Mouse (Mus musculus) stomach, postnatal 0 days (tissue): ENCODE measurements around the gene Foxp1. TPM values are rescaled to one million over a fixed set of nuclear protein-coding genes. Genes with fewer than 3 reads are reported as not detected.
A peak's percentile ranks its signal among the peaks of the same experiment; 100 is the strongest.

Experiments used
- ATAC-seq: fragments of 200-750 bp; cut with Nextera tagmentation; 2 replicates; pipeline ENCODE4 v1.8.0; 2017; ENCODE audit not compliant: low FRiP score, low TSS enrichment
- DNase-seq: peaks from one replicate; pipeline ENCODE4 v3.0.0-alpha.2; 2016; ENCODE audit warnings: low spot score
- H3K27ac ChIP-seq: fragments of 300-500 bp; sonication (generic); replicated peaks from 2 replicates; pipeline ENCODE4 v1.5.1; 2014; ENCODE audit warnings: mild to moderate bottlenecking, control low read depth
- H3K27me3 ChIP-seq: fragments of 300-500 bp; sonication (generic); 2 replicates; pipeline ENCODE4 v1.6.1; 2014; ENCODE audit warnings: low read length; ENCODE audit not compliant: control insufficient read depth, insufficient read depth
- H3K36me3 ChIP-seq: fragments of 300-500 bp; sonication (generic); 2 replicates; pipeline ENCODE4 v1.6.1; 2014; ENCODE audit warnings: low read length, mixed read lengths; ENCODE audit not compliant: control insufficient read depth, insufficient read depth
- H3K4me1 ChIP-seq: fragments of 300-500 bp; sonication (generic); replicated peaks from 2 replicates; pipeline ENCODE4 v1.6.1; 2014; ENCODE audit warnings: antibody characterized with exemption; ENCODE audit not compliant: control insufficient read depth, insufficient read depth
- H3K4me2 ChIP-seq: fragments of 300-500 bp; sonication (generic); replicated peaks from 2 replicates; pipeline ENCODE4 v1.6.1; 2014; ENCODE audit warnings: low read depth, mild to moderate bottlenecking, control low read depth, moderate library complexity
- H3K4me3 ChIP-seq: fragments of 300-500 bp; sonication (generic); 2 replicates; pipeline ENCODE4 v1.5.1; 2014; ENCODE audit warnings: low read depth, low read length, control low read depth
- H3K9ac ChIP-seq: fragments of 300-500 bp; sonication (generic); 2 replicates; pipeline ENCODE4 v1.6.1; 2014; ENCODE audit warnings: mild to moderate bottlenecking, low read length, control low read depth, mixed read lengths
- H3K9me3 ChIP-seq: fragments of 300-500 bp; sonication (generic); 2 replicates; pipeline ENCODE4 v1.6.1; 2016; ENCODE audit warnings: low read length; ENCODE audit not compliant: control insufficient read depth
- CTCF ChIP-seq: IDR thresholded peaks from 2 replicates; pipeline ENCODE4 v1.5.1; 2016; ENCODE audit warnings: antibody characterized with exemption, low read depth, mild to moderate bottlenecking, moderate library complexity
- EP300 ChIP-seq: optimal IDR thresholded peaks from 2 replicates; pipeline ENCODE3; 2016; ENCODE audit warnings: antibody characterized with exemption
- WGBS: fragments of 180-500 bp; shearing (Covaris S2); extraction: QIAGEN DNeasy Blood & Tissue Kit; methylation state at CpG from one replicate; pipeline ENCODE4 v1.1.7; 2014; 5-methylcytosine and 5-hydroxymethylcytosine counted together
- polyA plus RNA-seq: library from polyadenylated mRNA; unstranded; fragments of >200 nt; fragmentation: Nextera tagmentation; extraction: Ambion mirVana; gene quantifications from 2 replicates; pipeline ENCODE4 v1.2.1, GENCODE M21; 2015

The Foxp1 gene
- polyA plus RNA-seq, 1 experiment from 2014 or later = 68.9 TPM

GRCm38 (mm10) chr6:99251222-99251621, 271.3 kb downstream of the Foxp1 start:
- H3K4me2 ChIP-seq = no peak overlapping the region
- no peak overlapping the region for H3K27ac ChIP-seq
- H3K4me1 ChIP-seq = no peaks in the 10 kb centered on the region
- no peak for DNase-seq
- H3K36me3 ChIP-seq = no peaks in the 10 kb centered on the region
- H3K9me3 ChIP-seq = no peaks in the 10 kb centered on the region
- TF ChIP-seq EP300 = no peak
- no peak for TF ChIP-seq CTCF
- no peaks in the 10 kb centered on the region for H3K27me3 ChIP-seq
- 86% methylated on average over 3 of the region's 3 CpGs for WGBS
- no peak overlapping the region for H3K9ac ChIP-seq
- no peak overlapping the region for H3K4me3 ChIP-seq
- no peak for ATAC-seq

- 63% methylated on average over 5 of the region's 5 CpGs for WGBS
Measured at GRCm38 (mm10) chr6:99249496-99250030, 273.0 kb downstream of the Foxp1 start.

GRCm38 (mm10) chr6:99248396-99248795, 274.1 kb downstream of the Foxp1 start:
- Histone ChIP-seq H3K4me1 (no peaks in the 10 kb centered on the region), H3K9me3 (no peaks in the 10 kb centered on the region), H3K36me3 (no peaks in the 10 kb centered on the region), H3K4me3 (no peak overlapping the region), H3K9ac (no peak overlapping the region), H3K27me3 (no peaks in the 10 kb centered on the region), H3K27ac (no peak overlapping the region), H3K4me2 (no peak overlapping the region)
- DNase-seq (no peak), ATAC-seq (no peak)
- WGBS = 69% methylated on average over 8 of the region's 8 CpGs
- TF ChIP-seq CTCF (no peak), EP300 (no peak)

More at GRCm38 (mm10) chr6:99249496-99250030, 273.0 kb downstream of the Foxp1 start:
- no peak overlapping the region for H3K4me2 ChIP-seq
- TF ChIP-seq EP300 = no peak
- TF ChIP-seq CTCF = no peak
- ATAC-seq = no peak
- H3K9me3 ChIP-seq = no peaks in the 10 kb centered on the region
- no peak overlapping the region for H3K4me3 ChIP-seq
- H3K4me1 ChIP-seq = no peaks in the 10 kb centered on the region
- no peak for DNase-seq
- H3K36me3 ChIP-seq = no peaks in the 10 kb centered on the region
- H3K27me3 ChIP-seq = no peaks in the 10 kb centered on the region
- no peak overlapping the region for H3K9ac ChIP-seq
- H3K27ac ChIP-seq = no peak overlapping the region

GRCm38 (mm10) chr6:99241625-99242395, 280.7 kb downstream of the Foxp1 start:
- DNase-seq (no peak), ATAC-seq (no peak)
- no peak overlapping the region for H3K9ac ChIP-seq
- 89% methylated on average over 10 of the region's 10 CpGs for WGBS
- no peak overlapping the region for H3K27ac ChIP-seq
- H3K4me3 ChIP-seq = no peak overlapping the region
- H3K4me2 ChIP-seq = no peak overlapping the region
- no peaks in the 10 kb centered on the region for H3K27me3 ChIP-seq
- H3K9me3 ChIP-seq = no peaks in the 10 kb centered on the region
- TF ChIP-seq CTCF (no peak), EP300 (no peak)
- no peaks in the 10 kb centered on the region for H3K36me3 ChIP-seq
- no peaks in the 10 kb centered on the region for H3K4me1 ChIP-seq

- Histone ChIP-seq H3K4me2 (no peak overlapping the region), H3K9me3 (no peaks in the 10 kb centered on the region), H3K9ac (no peak overlapping the region), H3K27me3 (no peaks in the 10 kb centered on the region), H3K4me1 (no peaks in the 10 kb centered on the region), H3K4me3 (no peak overlapping the region), H3K36me3 (no peaks in the 10 kb centered on the region), H3K27ac (no peak overlapping the region)
- ATAC-seq (no peak), DNase-seq (no peak)
- TF ChIP-seq EP300 (no peak), CTCF (no peak)
Measured at GRCm38 (mm10) chr6:99240764-99241163, 281.8 kb downstream of the Foxp1 start.

- WGBS = 45% methylated on average over 8 of the region's 8 CpGs
- Histone ChIP-seq H3K9ac (no peak overlapping the region), H3K9me3 (no peaks in the 10 kb centered on the region), H3K27me3 (no peaks in the 10 kb centered on the region), H3K27ac (no peak overlapping the region), H3K36me3 (no peaks in the 10 kb centered on the region), H3K4me1 (no peaks in the 10 kb centered on the region), H3K4me3 (no peak overlapping the region), H3K4me2 (no peak overlapping the region)
- ATAC-seq (peak; percentile 65; the same call in 1 of the 2 replicates), DNase-seq (no peak)
- TF ChIP-seq EP300 (no peak), CTCF (no peak)
Measured at GRCm38 (mm10) chr6:99235588-99235987, 286.9 kb downstream of the Foxp1 start.
